21 mouse cellular contexts compared by ENCODE assay signal in the genomic region with DNA sequence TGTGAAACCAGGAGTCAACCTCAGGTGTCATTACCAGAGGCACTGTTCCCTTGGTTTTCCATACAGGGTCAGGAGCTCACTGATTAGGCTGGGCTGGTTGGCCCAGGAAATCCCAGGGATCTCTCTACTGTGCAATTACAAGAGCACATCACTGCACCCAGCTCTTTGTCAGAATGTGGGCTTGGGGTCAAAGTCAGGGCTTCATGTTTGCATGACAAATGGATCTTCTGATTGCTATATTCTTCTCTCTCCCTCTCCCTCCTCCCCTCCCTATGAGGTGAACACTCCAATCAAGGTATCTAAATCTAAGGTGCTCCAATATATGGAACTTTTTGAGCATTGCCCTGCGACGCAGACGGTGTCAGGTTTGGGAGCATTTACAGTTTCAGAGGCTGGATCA.
"Had no signal": no experiment of that assay in that cellular context is flagged by ENCODE, and none has a peak within 500 bp of the region (broad histone marks: within the 10 kb centered on the region; RNA-seq: fewer than 3 reads in every experiment).

No protein-coding gene starts in this region.

- H3K36me3 ChIP-seq: limb, embryonic 13.5 days; lung, embryonic 15.5 days; midbrain, embryonic 10.5 days; midbrain, embryonic 13.5 days; stomach, embryonic 15.5 days had no signal

- ATAC-seq: midbrain, embryonic 13.5 days; midbrain, embryonic 16.5 days had no signal

- H3K27ac ChIP-seq: kidney, postnatal 0 days; layer of hippocampus, adult 2 months; left cerebral cortex, adult 2 months; liver, embryonic 14.5 days; lung, embryonic 15.5 days; midbrain, embryonic 10.5 days; midbrain, embryonic 13.5 days; neural tube, embryonic 13.5 days; stomach, embryonic 15.5 days had no signal

- DNase-seq: kidney, adult 2 months; kidney, postnatal 25 days; layer of hippocampus, adult 9-11 months; lung, postnatal 10 days; retina, postnatal 1 day; right cerebral cortex, postnatal 25 days; spleen, adult 18-20 months; thymus, postnatal 25 days had no signal

- H3K9me3 ChIP-seq: limb, embryonic 13.5 days; lung, embryonic 15.5 days; megakaryocyte, embryonic 14.5 days; midbrain, embryonic 10.5 days; midbrain, embryonic 13.5 days; neural tube, embryonic 13.5 days; stomach, embryonic 15.5 days had no signal

- H3K4me1 ChIP-seq: lung, embryonic 15.5 days; midbrain, embryonic 10.5 days; midbrain, embryonic 13.5 days; neural tube, embryonic 13.5 days; stomach, embryonic 15.5 days had no signal

- H3K4me3 ChIP-seq: layer of hippocampus, adult 2 months; left cerebral cortex, adult 2 months; limb, embryonic 13.5 days; lung, embryonic 15.5 days; megakaryocyte, embryonic 14.5 days; midbrain, embryonic 10.5 days; midbrain, embryonic 13.5 days; myocyte; neural tube, embryonic 13.5 days; stomach, embryonic 15.5 days had no signal

- H3K4me2 ChIP-seq: limb, embryonic 13.5 days; lung, embryonic 15.5 days; midbrain, embryonic 13.5 days; neural tube, embryonic 13.5 days; stomach, embryonic 15.5 days had no signal

- H3K27me3 ChIP-seq: limb, embryonic 13.5 days; lung, embryonic 15.5 days; megakaryocyte, embryonic 14.5 days; midbrain, embryonic 13.5 days; neural tube, embryonic 13.5 days; stomach, embryonic 15.5 days had no signal

- H3K9ac ChIP-seq: limb, embryonic 13.5 days; liver, embryonic 14.5 days; lung, embryonic 15.5 days; midbrain, embryonic 13.5 days; neural tube, embryonic 13.5 days; stomach, embryonic 15.5 days had no signal
